Mouse (Mus musculus) neural tube, postnatal 0 days (tissue): Measurements from ENCODE around the gene Olfr510. TPM values are rescaled to one million over a fixed set of nuclear protein-coding genes. Genes with fewer than 3 reads are reported as not detected.

Experiments used
- polyA plus RNA-seq: library from polyadenylated mRNA; unstranded; fragments of >200 nt; fragmentation: Nextera tagmentation; extraction: Ambion mirVana; gene quantifications from 2 replicates; pipeline ENCODE4 v1.2.1, GENCODE M21; 2015

The Olfr510 gene
- polyA plus RNA-seq: not detected in 2 replicates

GRCm38 (mm10) chr7:108666118-108666517, at the start of gene Olfr510:
TSS of gene Olfr510 (plus strand) at chr7:108666418.

DNA sequence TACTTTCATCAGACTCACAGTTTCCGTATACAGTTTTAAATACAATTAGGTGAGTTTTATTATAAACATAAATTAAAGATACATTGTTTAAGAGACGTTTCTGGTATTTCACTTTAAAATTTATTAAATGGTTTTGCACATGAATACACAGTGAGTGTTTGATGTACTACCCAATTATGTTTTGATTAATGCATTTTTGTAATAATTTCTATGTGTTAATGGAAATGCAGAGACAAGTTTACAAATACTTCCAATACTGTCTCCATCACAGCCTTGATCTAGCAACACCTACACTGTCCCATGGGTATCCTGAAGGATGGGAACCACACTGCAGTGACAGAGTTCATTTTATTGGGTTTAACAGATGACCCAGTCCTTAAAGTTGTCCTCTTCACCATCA, 44.7 kb upstream of the Olfr510 start, which contains the start of gene Olfr507:
Gene Olfr507 (plus strand): TSS at position 301 of the 400 bp plus-strand sequence.

DNA sequence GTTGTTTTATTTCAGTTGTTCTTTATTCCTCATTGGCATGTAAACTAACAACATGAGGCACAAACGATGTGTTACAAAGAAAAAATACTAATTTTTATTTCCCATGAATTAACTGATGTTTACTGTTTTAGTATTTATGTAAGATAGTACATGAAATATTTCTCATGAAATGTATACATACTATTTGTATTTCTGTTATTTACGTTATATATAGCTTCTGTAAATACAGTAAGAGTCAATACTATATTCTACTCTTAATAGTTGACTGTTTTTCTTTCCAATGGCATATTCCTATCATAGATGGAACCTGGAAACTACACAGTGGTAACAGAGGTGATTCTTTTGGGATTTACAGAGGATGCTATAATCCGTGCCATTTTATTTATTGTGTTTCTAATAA, 36.5 kb upstream of the Olfr510 start, which contains the start of gene Olfr508:
Gene Olfr508 (plus strand): TSS at position 301 of the 400 bp plus-strand sequence.

GRCm38 (mm10) chr7:108651806-108652205, 14.4 kb upstream of the Olfr510 start, which contains the start of gene Olfr509:
TSS of gene Olfr509 (minus strand) at chr7:108651906.

GRCm38 (mm10) chr7:108713020-108713419, 46.8 kb downstream of the Olfr510 start, which contains the start of gene Olfr512:
TSS of gene Olfr512 (plus strand) at chr7:108713320.

Other genes starting within 250 kb of the Olfr510 start
- gene Olfr497, start 246.0 kb upstream of the Olfr510 start, polyA plus RNA-seq: not detected in 2 replicates
- gene Olfr498, start 201.1 kb upstream of the Olfr510 start, polyA plus RNA-seq: not detected in 2 replicates
- gene Olfr502, start 141.4 kb upstream of the Olfr510 start, polyA plus RNA-seq: not detected in 2 replicates
- gene Olfr503, start 121.9 kb upstream of the Olfr510 start, polyA plus RNA-seq: not detected in 2 replicates
- not detected in 2 replicates for gene Olfr504, start 100.6 kb upstream of the Olfr510 start, polyA plus RNA-seq
- not detected in 2 replicates for gene Olfr506, start 55.6 kb upstream of the Olfr510 start, polyA plus RNA-seq
- not detected in 2 replicates for gene Olfr507, start 44.6 kb upstream of the Olfr510 start, polyA plus RNA-seq
- not detected in 2 replicates for gene Olfr508, start 36.4 kb upstream of the Olfr510 start, polyA plus RNA-seq
- not detected in 2 replicates for gene Olfr509, start 14.5 kb upstream of the Olfr510 start, polyA plus RNA-seq
- gene Olfr512, start 46.9 kb downstream of the Olfr510 start, polyA plus RNA-seq: not detected in 2 replicates
- gene Olfr513, start 84.6 kb downstream of the Olfr510 start, polyA plus RNA-seq: not detected in 2 replicates
- not detected in 2 replicates for gene Olfr514, start 159.6 kb downstream of the Olfr510 start, polyA plus RNA-seq
- gene Olfr516, start 184.1 kb downstream of the Olfr510 start, polyA plus RNA-seq: not detected in 2 replicates
- not detected in 2 replicates for gene Olfr517, start 206.0 kb downstream of the Olfr510 start, polyA plus RNA-seq
- not detected in 2 replicates for gene Olfr518, start 218.6 kb downstream of the Olfr510 start, polyA plus RNA-seq
- not detected in 2 replicates for gene Olfr519, start 228.0 kb downstream of the Olfr510 start, polyA plus RNA-seq